Mouse (Mus musculus): Measurements from ENCODE around the gene Kctd6.

- TF ChIP-seq CTCF (IDR thresholded peaks at IDR 0.05; ENCODE audit: extremely low read depth, insufficient read depth, insufficient read length, insufficient replicate concordance) (no peak), POLR2A (IDR thresholded peaks at IDR 0.05; ENCODE audit: low read depth, low read length) (no peak)
These were observed 5.1 kb upstream of the Kctd6 start for GRCm38 (mm10) chr14:8208876-8209275.
